Mouse (Mus musculus): Measurements from ENCODE around the gene Clic1.

- no peak for TF ChIP-seq CTCF (IDR thresholded peaks at IDR 0.05; ENCODE audit: insufficient read depth, low read depth, low read length)
- no peak for TF ChIP-seq POLR2A (IDR thresholded peaks at IDR 0.05; ENCODE audit: insufficient read depth, low read depth, low read length)
Observed at GRCm38 (mm10) chr17:35092403-35093198, 42.8 kb downstream of the Clic1 start.

All from olfactory bulb, adult 2 months (tissue).